Mouse (Mus musculus): ENCODE results near the gene Cacna1a. TPM values are rescaled to one million over a fixed set of nuclear protein-coding genes. Genes with fewer than 3 reads are reported as not detected.

The Cacna1a gene
- total RNA-seq, 2 experiments from 2014 or later: 2.3 to 4.3 TPM

Other genes with a start within 250 kb of the Cacna1a start
- gene Cc2d1a, start 240.5 kb upstream of the Cacna1a start, total RNA-seq (2021): 10 to 100 TPM; 10.9 to 13.0 TPM
- under 1 TPM; 0.35 to 0.59 TPM for gene 4930432K21Rik, start 240.4 kb upstream of the Cacna1a start, total RNA-seq (2021)
- gene Nanos3, start 203.2 kb upstream of the Cacna1a start, total RNA-seq (2021): 1 to 10 TPM in 1 of 2 experiments, not detected in 1; 1.2 TPM
- 1 to 10 TPM; 6.4 to 6.6 TPM for gene Zswim4, start 151.4 kb upstream of the Cacna1a start, total RNA-seq (2021)
- 100 to 1,000 TPM; 213 to 219 TPM for gene D8Ertd738e, start 138.7 kb upstream of the Cacna1a start, total RNA-seq (2021)
- 10 to 100 TPM; 12.0 to 15.1 TPM for gene Mri1, start 131.1 kb upstream of the Cacna1a start, total RNA-seq (2021)
- gene Ccdc130, start 118.1 kb upstream of the Cacna1a start, total RNA-seq (2021): 10 to 100 TPM in 1 of 2 experiments, 1 to 10 TPM in 1; 8.8 to 11.0 TPM

Measured in heart, adult 18-20 months (tissue).